Mouse (Mus musculus) hindlimb bud, embryonic 11.5 days (tissue): Measurements from ENCODE around the gene Tppp2.

Experiments
- DNase-seq: peaks from one replicate; pipeline ENCODE4 v3.0.0-alpha.2; 2012; ENCODE audit warnings: low read depth, low spot score; ENCODE audit errors: extremely low spot score

Gene Tppp2

GRCm38 (mm10) chr14:51918125-51918524 lies at the start of gene Tppp2:
Gene Tppp2, plus strand, starts transcription at chr14:51918425.
- no peak for DNase-seq

GRCm38 (mm10) chr14:51870756-51871155 lies 47.5 kb upstream of the Tppp2 start:
- DNase-seq: no peak

- no peak for DNase-seq
These were observed 46.5 kb upstream of the Tppp2 start for GRCm38 (mm10) chr14:51871741-51872140.

GRCm38 (mm10) chr14:51877517-51877916 lies 40.7 kb upstream of the Tppp2 start:
- DNase-seq: no peak

GRCm38 (mm10) chr14:51883527-51884030 lies 34.6 kb upstream of the Tppp2 start:
- DNase-seq: peak; percentile 71

GRCm38 (mm10) chr14:51884031-51884544 lies 34.1 kb upstream of the Tppp2 start:
- peak; percentile 71 for DNase-seq

GRCm38 (mm10) chr14:51884598-51885331 lies 33.5 kb upstream of the Tppp2 start, which contains the start of gene Mettl17:
Gene Mettl17, plus strand, starts transcription at chr14:51884842.
- peak; percentile 86 for DNase-seq

- no peak for DNase-seq
These were observed 32.2 kb upstream of the Tppp2 start for GRCm38 (mm10) chr14:51886051-51886450.

GRCm38 (mm10) chr14:51889833-51890232 lies 28.4 kb upstream of the Tppp2 start:
- DNase-seq: no peak

- no peak for DNase-seq
These were observed 25.9 kb upstream of the Tppp2 start, which contains the start of gene Slc39a2 for GRCm38 (mm10) chr14:51892191-51892939. Gene Slc39a2, plus strand, starts transcription at chr14:51892889.

- DNase-seq: no peak
These were observed 25.0 kb upstream of the Tppp2 start for GRCm38 (mm10) chr14:51893094-51893794.

- no peak for DNase-seq
These were observed 24.4 kb upstream of the Tppp2 start for GRCm38 (mm10) chr14:51893809-51894208.

- no peak for DNase-seq
These were observed 23.2 kb upstream of the Tppp2 start for GRCm38 (mm10) chr14:51895071-51895470.

- DNase-seq: no peak
These were observed 22.2 kb upstream of the Tppp2 start for GRCm38 (mm10) chr14:51896019-51896418.

GRCm38 (mm10) chr14:51896539-51897170 lies 21.6 kb upstream of the Tppp2 start:
- DNase-seq: no peak

GRCm38 (mm10) chr14:51899351-51899750 lies 18.9 kb upstream of the Tppp2 start:
- no peak for DNase-seq

GRCm38 (mm10) chr14:51902806-51903710 lies 15.2 kb upstream of the Tppp2 start:
- DNase-seq: no peak

- no peak for DNase-seq
These were observed 14.4 kb upstream of the Tppp2 start for GRCm38 (mm10) chr14:51903782-51904181.

GRCm38 (mm10) chr14:51904706-51905105 lies 13.5 kb upstream of the Tppp2 start:
- DNase-seq: no peak

- DNase-seq: no peak
These were observed 12.1 kb upstream of the Tppp2 start for GRCm38 (mm10) chr14:51906102-51906501.
